Mouse (Mus musculus): ENCODE data around the gene Fhad1.

Gene Fhad1

DNA sequence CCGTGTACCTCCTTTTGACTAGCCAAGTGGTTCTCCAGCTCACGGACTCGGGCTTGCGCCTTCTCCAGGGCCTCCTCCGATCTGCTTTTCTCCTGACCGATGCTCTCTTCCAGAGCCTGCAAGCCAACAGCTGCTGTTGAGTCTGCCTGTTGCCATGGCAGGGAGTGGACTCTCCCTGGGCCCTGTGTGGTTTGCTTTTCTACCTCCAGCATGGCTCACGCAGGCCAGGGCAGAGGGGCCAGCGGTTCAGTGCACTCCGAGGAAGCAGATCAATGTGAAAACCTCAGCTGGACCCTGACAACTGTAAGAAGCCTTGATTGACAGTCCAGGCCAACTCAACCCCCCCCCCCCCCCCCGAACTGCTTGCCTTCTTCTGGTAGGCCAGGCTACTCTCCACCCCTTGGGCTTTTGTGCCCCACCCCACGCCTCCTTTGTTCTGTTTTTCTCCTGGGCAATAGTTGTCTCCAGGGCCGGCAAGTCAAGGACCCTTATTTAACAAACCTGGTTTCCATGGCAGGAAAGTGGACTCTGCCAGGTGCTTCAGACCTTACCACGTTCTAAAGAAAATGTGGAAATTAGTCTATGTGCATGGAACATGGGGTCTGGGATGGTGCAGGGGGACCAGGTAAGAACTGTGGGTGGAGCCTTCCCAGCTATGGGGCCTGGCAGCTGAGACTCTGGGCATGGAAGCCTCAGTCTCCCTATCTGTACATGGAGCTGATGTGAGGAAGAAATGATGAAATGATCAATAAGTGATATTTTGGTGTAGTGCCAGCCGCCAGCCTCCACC, 81.9 kb downstream of the Fhad1 start:
- DNase-seq (ENCODE audit: low spot score): no peak

DNA sequence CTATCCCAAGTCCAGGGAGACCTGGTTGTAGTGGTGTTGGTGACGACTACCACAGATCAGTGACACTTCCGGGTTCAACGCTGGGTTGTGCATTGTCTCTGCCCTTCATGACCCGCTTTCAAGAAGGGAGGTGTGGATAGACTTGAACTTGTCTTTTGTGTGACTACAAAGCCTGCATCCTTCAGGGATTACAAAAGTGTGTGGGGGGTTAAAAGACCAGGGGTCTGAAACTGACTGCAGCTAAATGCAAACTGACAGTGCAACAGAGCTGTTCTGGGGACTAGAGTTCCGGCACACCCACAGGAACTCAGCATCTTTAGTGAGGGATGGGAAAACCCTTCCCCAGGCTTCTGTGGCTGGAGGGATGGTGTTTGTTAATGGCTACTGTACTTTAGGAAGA, 83.4 kb downstream of the Fhad1 start:
- no peak for DNase-seq (ENCODE audit: low spot score)

DNA sequence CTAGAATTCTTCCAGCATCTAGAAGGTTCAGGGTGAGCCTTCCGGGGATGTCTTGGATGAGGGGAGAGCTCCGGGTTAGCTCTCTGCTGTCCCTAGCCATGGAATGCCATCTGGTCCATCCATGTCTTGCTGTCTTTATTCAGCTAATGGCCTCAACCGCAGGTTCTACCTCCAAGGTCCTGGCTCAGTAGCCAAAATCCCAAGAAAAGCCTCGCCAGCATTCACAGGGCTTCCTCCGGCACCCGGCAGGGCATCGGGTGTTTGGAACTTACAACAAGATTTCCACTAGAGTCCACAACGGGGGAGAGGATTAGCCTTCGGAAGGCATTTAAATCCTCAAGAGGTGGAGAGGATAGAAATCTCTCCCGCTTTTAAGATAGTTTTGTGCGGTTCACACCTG, 84.9 kb downstream of the Fhad1 start:
- DNase-seq (ENCODE audit: low spot score): no peak

DNA sequence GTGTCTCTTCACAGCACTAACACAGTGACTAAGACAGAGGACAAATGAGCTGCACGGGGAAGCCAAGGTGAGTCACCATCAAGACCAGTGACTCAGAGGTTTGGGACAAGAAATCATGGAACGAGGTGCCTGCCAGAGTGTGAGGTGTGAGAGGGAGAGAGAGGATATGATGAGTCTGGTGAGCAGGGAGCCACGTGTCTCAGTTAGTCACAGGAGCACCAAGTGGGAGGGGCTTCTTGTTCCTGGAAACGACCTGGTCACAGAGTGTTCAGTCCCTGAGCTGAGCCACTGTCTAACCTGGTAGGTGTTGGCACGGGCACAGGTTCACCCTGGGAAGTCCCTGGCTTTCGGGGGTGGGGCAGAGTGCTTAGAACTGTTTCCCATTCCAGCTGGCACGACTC, 86.0 kb downstream of the Fhad1 start:
- DNase-seq (ENCODE audit: low spot score): no peak

DNA sequence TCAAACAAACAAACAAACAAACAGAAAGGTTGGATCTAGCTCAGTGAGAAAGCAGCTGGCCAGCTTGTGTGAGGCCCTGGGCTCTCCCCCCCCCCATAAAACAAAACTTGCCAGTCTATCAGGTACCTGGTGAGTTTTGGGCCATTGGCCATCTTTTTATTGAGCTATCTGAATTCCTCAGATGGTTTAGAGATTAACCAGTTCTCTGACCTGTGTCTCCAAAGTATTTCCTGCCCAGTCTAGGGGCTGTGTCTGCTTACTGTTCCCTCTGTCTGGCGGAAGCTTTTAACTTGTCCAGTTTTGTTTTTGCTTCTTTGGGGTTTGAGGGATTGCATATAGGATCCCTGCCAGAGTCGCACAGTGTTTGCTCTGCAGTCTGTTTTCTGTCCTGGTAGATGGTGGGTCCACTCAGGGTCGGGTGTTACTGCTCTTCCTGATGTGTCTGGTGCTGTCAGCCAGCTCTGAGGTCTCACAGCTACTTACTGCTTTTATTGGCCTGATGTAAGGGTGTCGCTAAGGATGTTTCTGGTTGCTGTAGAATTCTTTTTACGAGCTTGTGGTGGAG, 89.0 kb downstream of the Fhad1 start:
- no peak for DNase-seq (ENCODE audit: low spot score)

DNA sequence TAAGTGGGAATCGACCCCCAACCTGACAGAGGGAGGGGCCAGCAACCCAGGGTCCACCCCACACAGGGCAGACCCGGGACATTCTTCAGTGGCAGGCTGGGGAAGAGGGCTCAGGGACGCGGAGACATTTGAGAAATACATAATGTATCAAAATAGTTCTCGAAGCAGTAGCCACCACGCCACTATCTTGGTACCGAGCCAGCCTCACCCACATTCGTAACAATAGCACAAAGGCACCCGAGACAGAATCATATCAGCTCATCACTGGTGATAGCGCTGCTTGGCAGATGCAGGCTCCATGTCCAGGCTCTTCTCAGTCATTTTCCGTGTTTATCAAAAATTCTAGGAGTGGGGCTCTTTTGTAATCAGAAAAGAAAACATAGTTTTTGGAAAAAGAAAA, 90.9 kb downstream of the Fhad1 start:
- DNase-seq (ENCODE audit: low spot score): no peak

DNA sequence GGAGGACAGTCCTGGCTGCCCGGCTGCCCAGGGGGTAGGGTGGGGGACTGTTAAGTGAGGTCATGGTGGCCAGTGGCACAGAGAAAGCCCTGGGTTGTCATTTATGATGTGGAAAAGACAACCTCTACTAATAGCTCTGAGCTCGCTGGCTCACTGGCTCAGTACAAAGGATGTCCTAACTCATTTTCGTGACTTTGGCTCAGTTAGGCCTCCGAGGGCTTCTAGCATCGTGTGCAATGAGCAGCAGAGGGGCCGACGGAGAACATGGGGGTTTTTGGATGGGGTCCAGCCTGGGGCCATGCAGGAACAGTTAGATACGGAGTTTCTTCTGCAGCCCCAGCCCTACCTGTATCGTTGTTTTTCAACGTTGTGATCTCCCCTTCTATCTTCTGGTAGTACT, 94.5 kb downstream of the Fhad1 start:
- DNase-seq (ENCODE audit: low spot score): no peak

DNA sequence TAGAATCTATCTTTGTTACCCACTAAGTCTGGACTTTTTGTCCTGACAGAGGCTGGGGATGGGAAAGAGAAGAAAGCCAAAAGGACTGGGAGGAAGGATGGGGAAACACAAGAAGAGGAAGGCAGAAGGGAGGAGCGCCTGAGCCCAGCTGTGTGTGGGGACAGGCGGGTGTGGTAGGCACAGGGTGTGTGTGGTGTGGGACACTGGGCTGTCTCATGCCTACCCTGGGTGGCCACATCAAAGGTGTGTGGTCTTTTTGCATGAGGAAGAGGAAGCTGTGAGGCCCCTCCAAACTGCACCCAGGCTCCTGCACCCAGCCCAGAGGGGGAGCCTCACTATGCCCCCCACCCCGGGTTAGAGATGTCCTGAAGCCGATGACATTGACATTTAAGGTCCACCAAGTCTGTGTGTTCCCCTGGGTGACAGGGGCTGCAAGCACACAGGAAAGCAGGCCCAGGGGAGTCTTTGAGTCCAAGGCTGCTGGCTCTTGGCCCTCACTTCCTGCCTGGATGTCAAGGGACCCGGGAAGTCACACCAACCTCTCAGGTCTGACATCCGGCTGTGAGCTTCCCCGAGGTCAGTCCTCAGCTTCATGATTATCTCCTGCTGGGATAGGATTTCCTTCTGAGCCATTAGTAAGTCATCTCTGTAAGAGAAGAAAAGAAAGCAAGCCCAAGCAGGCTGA, 97.0 kb downstream of the Fhad1 start:
- no peak for DNase-seq (ENCODE audit: low spot score)

DNA sequence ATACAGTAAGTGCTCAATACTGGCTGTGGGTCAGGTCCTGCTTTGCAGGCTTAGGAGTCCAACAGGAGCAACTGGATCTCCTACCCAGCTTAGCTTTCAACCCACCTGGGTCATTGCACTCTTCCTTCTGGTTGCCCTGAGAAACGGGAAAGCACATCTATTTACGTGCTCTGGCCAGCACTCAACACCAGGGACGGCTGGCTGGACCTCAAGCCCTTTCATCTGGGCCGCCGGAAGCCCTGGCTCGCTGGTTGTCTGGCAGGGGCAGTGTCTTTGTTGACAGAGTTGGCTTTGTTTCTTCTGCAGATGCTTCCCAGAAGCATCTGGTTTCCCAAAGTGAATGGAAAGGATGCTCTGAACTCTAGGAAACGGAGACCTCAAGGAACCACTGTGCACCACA, 100.8 kb downstream of the Fhad1 start:
- DNase-seq (ENCODE audit: low spot score): no peak

DNA sequence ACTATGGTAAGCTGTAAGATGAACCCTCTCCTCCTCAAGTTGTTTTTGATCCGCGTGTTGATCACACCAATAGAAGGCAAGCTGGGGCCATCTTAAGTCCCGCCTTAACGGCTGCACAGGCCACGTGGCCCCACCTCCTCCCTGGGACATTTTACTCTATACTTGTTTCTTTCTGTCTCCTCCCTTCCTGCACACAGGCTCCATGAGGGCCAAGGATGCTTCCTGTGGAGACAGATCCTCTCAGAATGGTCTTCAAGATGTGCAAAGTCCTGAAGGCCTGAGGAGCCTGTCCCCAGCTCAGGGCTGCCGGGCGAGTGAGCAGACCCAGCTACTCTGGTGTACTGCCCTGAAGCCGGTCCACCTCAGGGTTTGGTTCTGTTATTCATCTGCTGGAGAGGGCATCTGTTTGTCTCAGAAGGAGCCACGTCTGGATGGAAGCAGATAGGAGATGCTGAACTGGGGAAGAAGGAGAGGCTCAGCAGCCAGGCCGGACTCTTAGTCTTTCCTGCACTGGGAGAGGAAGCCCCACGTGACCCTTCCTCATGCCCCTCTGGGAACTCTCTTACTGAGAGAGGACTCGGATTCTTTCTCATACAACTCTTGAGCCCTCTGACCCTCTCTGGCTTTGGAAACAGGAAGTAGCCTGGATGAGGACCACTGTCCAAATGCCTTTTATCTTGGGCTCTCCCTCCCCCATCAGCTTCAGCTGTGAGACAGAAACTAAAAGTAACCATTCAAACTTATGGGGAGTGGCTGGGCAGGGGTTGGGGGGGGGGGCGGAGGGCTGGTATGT, 101.5 kb downstream of the Fhad1 start:
- no peak for DNase-seq (ENCODE audit: low spot score)

DNA sequence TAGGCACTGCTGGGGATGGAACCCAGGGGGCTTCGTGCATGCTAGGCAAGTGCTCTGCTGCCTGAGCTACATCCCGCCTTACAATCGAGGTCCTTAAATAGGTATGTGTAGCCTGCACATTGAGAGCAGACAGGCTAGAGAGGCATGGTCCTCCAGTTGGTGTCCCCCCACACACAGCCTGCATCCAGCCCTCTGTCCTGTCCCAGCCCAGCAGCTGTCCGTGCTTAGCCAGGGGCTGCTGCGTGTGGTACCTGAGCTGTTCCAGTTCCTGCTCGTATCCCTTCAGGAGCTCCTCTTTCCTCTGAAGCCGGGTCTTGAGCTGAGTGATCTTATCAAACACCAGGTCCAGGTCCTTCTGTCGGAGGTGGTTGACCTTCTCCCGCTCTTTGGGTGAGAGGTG, 110.2 kb downstream of the Fhad1 start:
- DNase-seq (ENCODE audit: low spot score): no peak

DNA sequence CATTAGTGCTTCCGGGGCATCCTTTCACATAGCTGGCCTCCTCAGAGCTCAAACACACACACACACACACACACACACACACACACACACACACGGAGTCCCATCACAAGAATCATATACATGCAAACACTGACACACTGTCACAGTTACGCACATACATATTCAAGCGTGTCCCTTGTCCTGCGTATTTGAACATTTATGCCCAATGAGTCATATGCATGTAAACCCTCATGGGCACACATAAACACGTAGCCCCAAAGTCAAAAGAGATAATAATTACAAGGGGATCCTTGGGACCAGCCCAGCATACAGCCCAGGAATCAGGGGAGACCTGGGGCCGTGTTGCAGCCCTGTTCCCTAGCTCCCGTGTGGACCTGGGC, 112.4 kb downstream of the Fhad1 start:
- no peak for DNase-seq (ENCODE audit: low spot score)

DNA sequence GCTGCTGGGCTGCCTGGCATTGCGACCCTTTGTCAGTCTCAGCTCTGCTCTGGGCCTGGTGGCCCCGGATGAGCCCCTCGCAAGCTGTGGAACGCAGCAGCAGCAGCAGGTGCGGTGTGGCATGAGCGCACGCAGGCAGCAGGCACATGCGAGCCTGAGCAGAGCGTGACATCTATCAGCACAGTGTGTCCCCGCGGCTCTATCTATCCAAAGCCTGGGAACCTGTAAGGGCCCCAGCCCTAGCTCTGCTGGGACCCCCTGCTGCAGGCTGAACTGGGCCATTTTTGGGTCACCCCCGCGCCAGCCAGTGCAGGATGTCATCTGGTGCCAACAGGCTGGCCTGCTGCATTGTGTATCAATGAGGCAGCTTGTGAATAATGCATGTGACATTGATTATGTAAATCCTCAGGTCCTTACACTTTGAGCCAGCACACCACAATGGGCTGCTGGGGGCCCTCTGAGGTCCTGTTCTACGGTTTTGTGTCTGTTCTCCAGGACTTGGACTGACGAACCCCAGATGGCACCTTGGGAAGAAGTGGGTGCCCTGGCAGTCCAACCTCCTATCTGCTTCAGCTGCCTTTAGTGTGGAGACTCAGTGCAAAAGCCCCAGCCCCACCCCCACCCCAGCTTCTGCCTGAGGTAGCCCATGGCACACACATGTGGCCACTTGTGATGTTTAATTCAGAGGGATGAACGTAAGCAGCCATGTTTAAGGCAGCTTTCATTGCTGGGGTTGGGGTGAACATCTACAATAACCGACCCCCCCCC, 113.0 kb downstream of the Fhad1 start:
- DNase-seq (ENCODE audit: low spot score): no peak

DNA sequence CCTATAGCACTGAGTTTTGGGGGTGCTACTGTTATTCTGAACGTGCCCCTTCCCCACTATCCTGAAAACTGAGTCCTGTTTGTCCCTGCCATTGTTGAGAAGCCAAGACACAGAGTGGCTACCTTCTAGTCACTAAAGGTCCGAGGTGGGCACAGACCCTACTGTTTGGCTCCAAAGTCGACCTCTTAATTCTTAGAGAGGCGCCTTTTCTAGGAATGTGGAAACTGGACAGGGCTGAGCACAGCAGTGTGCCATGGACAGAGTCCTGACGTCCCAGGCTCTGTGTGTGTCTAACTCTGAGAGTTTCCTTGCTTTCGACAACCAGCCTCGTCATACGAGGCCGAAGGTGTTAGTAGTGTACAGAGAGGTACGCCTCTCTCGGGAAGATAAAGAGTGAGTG, 114.5 kb downstream of the Fhad1 start:
- DNase-seq (ENCODE audit: low spot score): no peak

DNA sequence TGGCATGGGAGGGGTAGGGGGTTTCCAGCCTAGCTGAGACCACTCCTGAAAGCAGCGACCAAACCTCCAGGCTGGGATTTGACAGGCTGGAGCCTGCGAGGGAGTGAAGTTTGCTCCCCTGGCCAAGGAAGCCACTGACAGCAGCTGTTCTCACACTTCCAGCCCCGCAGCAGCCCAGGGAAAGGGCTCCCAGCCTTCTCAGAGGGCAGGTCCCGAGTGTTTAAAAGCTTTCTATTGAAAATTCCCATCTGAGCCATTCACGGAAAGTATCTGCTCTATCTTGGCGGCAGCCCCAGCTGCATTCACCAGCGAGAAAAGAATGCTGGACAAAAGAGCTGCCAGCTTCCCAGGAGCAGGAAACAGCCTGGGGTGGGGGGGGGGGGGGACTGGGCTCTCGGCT, 114.9 kb downstream of the Fhad1 start:
- DNase-seq (ENCODE audit: low spot score): no peak

DNA sequence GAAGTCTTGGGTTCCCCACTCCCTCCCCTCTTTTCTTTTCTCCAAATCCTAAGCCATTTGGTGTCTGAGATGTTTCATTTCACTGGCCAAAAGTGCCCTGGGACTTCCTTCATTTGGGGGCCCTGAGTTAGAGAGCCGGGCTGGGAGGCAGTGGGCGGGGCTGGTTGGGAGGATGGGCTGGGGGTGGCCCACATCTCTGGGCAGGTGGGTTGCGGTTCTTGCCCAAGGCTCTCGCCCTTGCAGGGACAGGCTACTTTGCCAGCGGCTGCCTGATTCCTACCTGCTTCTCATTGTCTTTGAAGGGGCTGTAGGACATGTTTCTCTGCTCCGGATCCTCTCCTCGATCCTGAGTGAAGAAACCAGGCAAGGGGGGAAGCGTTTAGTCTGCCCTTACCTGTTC, 116.0 kb downstream of the Fhad1 start:
- DNase-seq (ENCODE audit: low spot score): no peak

DNA sequence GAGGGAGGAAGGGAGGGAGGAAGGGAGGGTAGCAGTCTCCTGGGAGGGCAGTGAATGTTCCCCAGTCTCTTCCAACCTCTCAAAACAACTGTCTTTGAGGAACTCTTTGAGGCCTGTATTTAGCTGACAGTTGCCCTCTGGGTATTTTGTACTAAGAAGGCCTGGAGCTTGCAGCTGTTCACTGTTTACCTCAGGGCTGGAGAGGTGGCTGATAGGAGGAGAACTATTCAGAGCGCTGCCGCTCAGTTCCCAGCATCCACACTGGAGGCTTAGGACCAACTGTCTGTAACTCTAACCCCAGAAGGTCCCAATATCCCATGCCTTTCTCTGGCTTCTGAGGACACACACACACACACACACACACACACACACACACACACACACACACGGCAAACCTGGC, 117.0 kb downstream of the Fhad1 start:
- no peak for DNase-seq (ENCODE audit: low spot score)

DNA sequence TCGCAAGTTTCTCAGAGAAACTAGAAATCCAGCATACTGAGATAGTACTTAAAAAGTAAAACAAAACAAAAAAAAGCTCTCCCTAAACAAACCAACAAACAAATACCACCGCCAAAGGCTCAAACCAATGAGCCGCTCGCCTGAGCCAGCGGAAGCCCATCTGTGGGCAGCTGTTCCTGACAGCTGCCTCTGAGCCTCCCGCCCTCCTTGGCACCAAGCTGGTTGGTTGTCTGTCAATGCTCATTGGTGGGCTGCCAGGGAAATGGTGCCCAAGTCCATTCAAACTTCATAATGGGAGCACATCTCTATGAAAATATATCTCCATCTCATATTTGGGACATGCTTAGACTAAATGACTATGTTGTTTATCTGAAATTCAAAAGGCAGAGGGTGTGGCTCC, 117.7 kb downstream of the Fhad1 start:
- no peak for DNase-seq (ENCODE audit: low spot score)

DNA sequence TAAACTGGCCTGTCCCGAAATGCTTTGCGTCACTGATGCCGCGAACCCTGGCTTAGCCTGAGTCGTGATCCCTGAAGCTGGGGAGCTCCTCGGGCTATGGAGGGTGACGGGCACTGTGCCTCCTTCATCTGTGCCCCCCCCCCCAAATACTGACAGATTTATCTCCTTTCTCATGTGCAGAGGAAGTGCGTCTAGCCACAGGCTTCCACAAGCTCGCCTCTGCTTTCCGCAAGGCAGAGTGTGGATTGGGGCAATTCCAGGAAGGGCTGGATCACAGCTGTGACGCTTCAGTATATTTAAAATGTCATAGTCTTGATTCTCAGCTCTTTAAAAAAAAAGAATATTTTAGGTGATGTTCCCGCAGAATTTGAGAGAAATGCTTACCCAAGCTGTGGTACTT, 119.1 kb downstream of the Fhad1 start:
- no peak for DNase-seq (ENCODE audit: low spot score)

DNA sequence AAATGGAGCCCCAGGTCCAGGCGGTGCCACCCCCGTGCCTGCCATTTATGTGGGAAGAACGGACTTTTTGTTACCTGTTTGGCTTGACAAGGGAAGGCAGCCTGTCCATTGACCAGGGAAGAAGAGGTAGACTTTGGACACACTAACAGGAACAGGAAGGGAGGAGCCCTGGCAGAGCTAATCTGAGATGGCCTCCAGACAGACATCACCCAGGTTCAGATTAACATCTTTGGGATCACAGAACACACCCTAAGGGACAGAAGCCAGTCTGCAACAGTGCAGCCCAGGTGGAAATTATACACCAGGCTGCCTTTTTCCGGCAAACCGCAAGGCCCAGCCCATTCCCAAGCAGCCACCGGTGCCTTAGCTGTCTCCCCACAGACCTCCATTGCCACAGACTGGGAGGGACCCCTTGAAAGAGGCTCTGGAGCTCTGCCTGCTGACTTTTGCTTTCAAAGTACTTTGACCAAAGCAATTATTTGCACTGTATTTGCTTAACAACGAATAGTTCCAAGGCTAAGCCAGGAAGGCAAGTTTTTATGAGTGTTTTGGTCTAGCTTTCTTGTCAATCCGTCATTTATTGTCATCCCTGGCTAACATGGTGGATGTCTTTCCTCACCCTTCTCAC, 121.6 kb downstream of the Fhad1 start:
- no peak for DNase-seq (ENCODE audit: low spot score)

DNA sequence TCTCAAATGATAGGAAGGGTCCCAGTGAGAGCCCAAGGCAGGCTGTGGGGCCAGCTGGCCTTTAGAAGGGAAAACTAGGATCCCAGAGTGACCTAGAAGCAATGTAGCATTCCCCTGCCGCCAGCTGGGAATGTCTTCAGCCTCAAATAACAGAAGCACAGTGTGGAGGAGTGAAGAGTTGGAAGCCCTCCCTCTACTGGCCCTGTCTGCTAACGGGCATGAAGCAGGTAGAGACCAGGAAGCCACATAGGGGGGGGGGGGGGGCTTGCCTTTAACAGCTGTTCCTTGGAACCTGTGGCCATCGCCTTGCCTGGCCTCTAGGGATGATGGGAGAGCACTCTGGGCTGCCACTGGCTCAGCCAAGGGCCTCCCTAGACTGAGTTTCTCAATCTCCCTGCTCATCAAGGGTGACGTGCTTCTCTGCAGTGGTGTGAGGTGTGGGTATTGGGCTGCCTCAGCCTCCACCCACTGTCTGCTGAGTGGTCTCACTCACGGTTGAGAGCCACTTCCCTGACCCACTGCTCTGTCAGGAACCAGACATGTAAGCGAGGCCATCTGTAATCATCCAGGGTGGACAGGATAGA, 128.4 kb downstream of the Fhad1 start:
- no peak for DNase-seq (ENCODE audit: low spot score)

Data from layer of hippocampus, adult 9-10 months (tissue).